Mouse (Mus musculus) thymus, adult 18-20 months (tissue): ENCODE measurements around the gene 4921524J17Rik.

Experiments used
- DNase-seq, 2 experiments: peaks; one replicate each; pipeline ENCODE4 v3.0.0; 2022; ENCODE audit warnings: mixed read lengths in 2 of 2

Gene 4921524J17Rik

GRCm38 (mm10) chr8:85380123-85380823, 52.4 kb downstream of the 4921524J17Rik start:
- DNase-seq = no peak

GRCm38 (mm10) chr8:85379142-85379781, 53.4 kb downstream of the 4921524J17Rik start:
- no peak for DNase-seq

- no peak for DNase-seq
Measured at GRCm38 (mm10) chr8:85376516-85376915, 56.1 kb downstream of the 4921524J17Rik start.

- no peak for DNase-seq
Measured at GRCm38 (mm10) chr8:85374286-85374685, 58.3 kb downstream of the 4921524J17Rik start.

- no peak for DNase-seq
Measured at GRCm38 (mm10) chr8:85373435-85374039, 59.1 kb downstream of the 4921524J17Rik start.

GRCm38 (mm10) chr8:85372465-85372839, 60.2 kb downstream of the 4921524J17Rik start:
- DNase-seq = no peak

GRCm38 (mm10) chr8:85371736-85372464, 60.7 kb downstream of the 4921524J17Rik start:
- no peak for DNase-seq

GRCm38 (mm10) chr8:85365176-85365575, 67.5 kb downstream of the 4921524J17Rik start:
- no peak for DNase-seq

GRCm38 (mm10) chr8:85364628-85365027, 68.0 kb downstream of the 4921524J17Rik start:
- no peak for DNase-seq

GRCm38 (mm10) chr8:85363406-85363805, 69.2 kb downstream of the 4921524J17Rik start:
- no peak for DNase-seq

GRCm38 (mm10) chr8:85362211-85362610, 70.4 kb downstream of the 4921524J17Rik start:
- DNase-seq = no peak
